Mouse (Mus musculus): ENCODE measurements around the gene Oxsr1. TPM values are rescaled to one million over a fixed set of nuclear protein-coding genes. Genes with fewer than 3 reads are reported as not detected.

The Oxsr1 gene
- polyA plus RNA-seq, 1 experiment from 2014 or later: 11.7 TPM

DNA sequence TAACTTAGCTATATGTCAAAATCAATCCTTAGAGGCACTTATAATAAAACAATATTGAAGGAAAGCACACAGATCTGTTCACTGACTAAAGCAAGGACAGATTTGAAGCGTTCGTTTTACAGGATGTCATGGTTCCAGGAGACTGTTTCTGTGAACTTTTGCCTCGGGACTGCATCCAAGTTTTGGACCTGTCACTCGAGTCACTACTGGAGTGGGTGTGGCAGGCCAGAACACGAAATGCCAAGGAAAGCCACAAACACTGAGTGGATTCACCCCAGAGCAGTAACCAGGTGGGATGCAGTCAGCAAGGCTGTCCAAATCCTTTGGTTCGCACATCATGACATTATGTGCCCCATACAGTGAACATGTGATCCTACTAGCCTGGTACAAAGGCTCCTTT is 107.6 kb downstream of the Oxsr1 start:
- WGBS: 83% methylated on average over 6 of the region's 6 CpGs

GRCm38 (mm10) chr9:119212996-119213395 is 109.2 kb downstream of the Oxsr1 start:
- Histone ChIP-seq H3K4me1 (ENCODE audit: control insufficient read depth in 2 of 2, insufficient read depth in 2 of 2, low read length in 2 of 2) (no peaks in the 10 kb centered on the region), H3K27me3 (ENCODE audit: control insufficient read depth, insufficient read depth, low read length) (no peaks in the 10 kb centered on the region), H3K36me3 (ENCODE audit: control insufficient read depth, insufficient read depth, low read length) (no peaks in the 10 kb centered on the region), H3K9ac (ENCODE audit: low read length) (no peak overlapping the region), H3K9me3 (ENCODE audit: control insufficient read depth, low read length) (0 out of 2 replicates have a peak, but pooled peaks cover 2% of the 10 kb centered on the region), H3K4me2 (ENCODE audit: low read length) (no peak overlapping the region), H3K4me3 (ENCODE audit: control insufficient read depth in 1 of 2, insufficient read depth in 1 of 2, low read depth in 1 of 2, low read length in 2 of 2) (no peak overlapping the region), H3K27ac (replicated peaks in 1 of 2; ENCODE audit: control insufficient read depth in 1 of 2, insufficient read depth in 1 of 2, low read depth in 2 of 2, low read length in 2 of 2) (no peak overlapping the region)
- ATAC-seq (ENCODE audit: insufficient number of reproducible peaks, insufficient read depth, low FRiP score, low read depth): no peak
- WGBS: 73% methylated on average over 8 of the region's 8 CpGs

More for the DNA sequence above, 107.6 kb downstream of the Oxsr1 start:
- H3K4me2 ChIP-seq (ENCODE audit: low read length): no peak overlapping the region
- H3K4me3 ChIP-seq (ENCODE audit: control insufficient read depth in 1 of 2, insufficient read depth in 1 of 2, low read depth in 1 of 2, low read length in 2 of 2): no peak overlapping the region
- no peak overlapping the region for H3K9ac ChIP-seq (ENCODE audit: low read length)
- H3K4me1 ChIP-seq (ENCODE audit: control insufficient read depth in 2 of 2, insufficient read depth in 2 of 2, low read length in 2 of 2): no peaks in the 10 kb centered on the region
- H3K27ac ChIP-seq (replicated peaks in 1 of 2; ENCODE audit: control insufficient read depth in 1 of 2, insufficient read depth in 1 of 2, low read depth in 2 of 2, low read length in 2 of 2): no peak overlapping the region
- H3K36me3 ChIP-seq (ENCODE audit: control insufficient read depth, insufficient read depth, low read length): no peaks in the 10 kb centered on the region
- 0 out of 2 replicates have a peak, but pooled peaks cover 2% of the 10 kb centered on the region for H3K9me3 ChIP-seq (ENCODE audit: control insufficient read depth, low read length)
- no peaks in the 10 kb centered on the region for H3K27me3 ChIP-seq (ENCODE audit: control insufficient read depth, insufficient read depth, low read length)
- no peak for ATAC-seq (ENCODE audit: insufficient number of reproducible peaks, insufficient read depth, low FRiP score, low read depth)

DNA sequence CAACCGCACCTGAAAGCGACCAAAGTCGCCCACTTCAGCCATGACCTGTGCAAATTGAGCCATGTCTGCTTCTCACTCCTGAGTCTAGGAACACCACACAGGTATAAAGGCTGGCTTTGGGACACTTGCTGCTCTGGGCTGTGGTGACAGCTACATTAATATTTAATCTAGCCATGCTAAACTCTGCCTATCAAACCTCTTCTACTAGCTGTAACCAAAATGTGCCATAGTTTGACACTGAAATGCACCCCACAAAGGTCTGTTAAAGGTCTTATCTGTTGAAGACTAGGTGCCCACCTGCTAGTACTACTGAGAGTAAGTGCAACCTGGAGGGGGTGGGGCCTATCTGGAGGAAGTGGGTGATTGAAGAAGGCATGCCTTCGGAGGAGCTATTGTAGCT is 113.2 kb downstream of the Oxsr1 start, which contains the start of gene Slc22a13:
Gene Slc22a13, minus strand, starts transcription at position 101 of the 400 bp plus-strand sequence.
- Histone ChIP-seq H3K27ac (replicated peaks in 1 of 2; ENCODE audit: control insufficient read depth in 1 of 2, insufficient read depth in 1 of 2, low read depth in 2 of 2, low read length in 2 of 2) (no peak within 1 kb of the TSS), H3K9ac (ENCODE audit: low read length) (no peak within 1 kb of the TSS), H3K9me3 (ENCODE audit: control insufficient read depth, low read length) (peaks cover 1% of the 10 kb centered on the region; the same call in 1 of the 2 replicates), H3K36me3 (ENCODE audit: control insufficient read depth, insufficient read depth, low read length) (no peaks in the 10 kb centered on the region), H3K4me2 (ENCODE audit: low read length) (no peak within 1 kb of the TSS), H3K4me3 (ENCODE audit: control insufficient read depth in 1 of 2, insufficient read depth in 1 of 2, low read depth in 1 of 2, low read length in 2 of 2) (no peak within 1 kb of the TSS), H3K27me3 (ENCODE audit: control insufficient read depth, insufficient read depth, low read length) (no peaks in the 10 kb centered on the region), H3K4me1 (ENCODE audit: control insufficient read depth in 2 of 2, insufficient read depth in 2 of 2, low read length in 2 of 2) (no peaks in the 10 kb centered on the region)
- WGBS: 89% methylated on average over 1 of the region's 4 CpGs
- no peak for ATAC-seq (ENCODE audit: insufficient number of reproducible peaks, insufficient read depth, low FRiP score, low read depth)

GRCm38 (mm10) chr9:119207113-119207512 is 115.1 kb downstream of the Oxsr1 start:
- Histone ChIP-seq H3K4me1 (ENCODE audit: control insufficient read depth in 2 of 2, insufficient read depth in 2 of 2, low read length in 2 of 2) (no peaks in the 10 kb centered on the region), H3K4me2 (ENCODE audit: low read length) (no peak overlapping the region), H3K27me3 (ENCODE audit: control insufficient read depth, insufficient read depth, low read length) (no peaks in the 10 kb centered on the region), H3K27ac (replicated peaks in 1 of 2; ENCODE audit: control insufficient read depth in 1 of 2, insufficient read depth in 1 of 2, low read depth in 2 of 2, low read length in 2 of 2) (no peak overlapping the region), H3K4me3 (ENCODE audit: control insufficient read depth in 1 of 2, insufficient read depth in 1 of 2, low read depth in 1 of 2, low read length in 2 of 2) (no peak overlapping the region), H3K9ac (ENCODE audit: low read length) (no peak overlapping the region), H3K9me3 (ENCODE audit: control insufficient read depth, low read length) (peaks cover 6% of the 10 kb centered on the region; the same call in 1 of the 2 replicates), H3K36me3 (ENCODE audit: control insufficient read depth, insufficient read depth, low read length) (no peaks in the 10 kb centered on the region)
- ATAC-seq (ENCODE audit: insufficient number of reproducible peaks, insufficient read depth, low FRiP score, low read depth): no peak
- WGBS: 64% methylated on average over 4 of the region's 4 CpGs

DNA sequence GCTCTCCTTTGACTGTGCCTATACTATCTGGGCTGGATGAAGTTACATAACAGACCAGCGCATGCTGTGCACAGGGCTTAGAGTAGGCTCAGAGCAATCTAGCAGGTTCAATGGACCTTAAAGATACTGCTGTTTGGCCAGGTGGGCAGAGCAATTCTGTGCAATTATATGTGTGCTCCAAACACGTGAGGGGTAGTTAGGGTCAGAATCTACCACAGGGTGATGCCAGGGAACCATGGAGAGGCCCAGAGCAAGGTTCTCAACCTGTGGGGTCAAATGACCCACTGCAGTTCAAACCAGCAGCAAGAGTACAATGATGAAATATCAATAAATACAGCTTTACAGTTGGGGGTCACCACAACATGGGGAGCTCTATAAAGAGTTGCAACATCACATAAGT is 115.6 kb downstream of the Oxsr1 start:
- 85% methylated on average over 2 of the region's 2 CpGs for WGBS
- Histone ChIP-seq H3K9ac (ENCODE audit: low read length) (no peak overlapping the region), H3K4me2 (ENCODE audit: low read length) (no peak overlapping the region), H3K27ac (replicated peaks in 1 of 2; ENCODE audit: control insufficient read depth in 1 of 2, insufficient read depth in 1 of 2, low read depth in 2 of 2, low read length in 2 of 2) (no peak overlapping the region), H3K27me3 (ENCODE audit: control insufficient read depth, insufficient read depth, low read length) (no peaks in the 10 kb centered on the region), H3K36me3 (ENCODE audit: control insufficient read depth, insufficient read depth, low read length) (no peaks in the 10 kb centered on the region), H3K4me3 (ENCODE audit: control insufficient read depth in 1 of 2, insufficient read depth in 1 of 2, low read depth in 1 of 2, low read length in 2 of 2) (no peak overlapping the region), H3K9me3 (ENCODE audit: control insufficient read depth, low read length) (peaks cover 6% of the 10 kb centered on the region; the same call in 1 of the 2 replicates), H3K4me1 (ENCODE audit: control insufficient read depth in 2 of 2, insufficient read depth in 2 of 2, low read length in 2 of 2) (no peaks in the 10 kb centered on the region)
- no peak for ATAC-seq (ENCODE audit: insufficient number of reproducible peaks, insufficient read depth, low FRiP score, low read depth)

- Histone ChIP-seq H3K27ac (replicated peaks in 1 of 2; ENCODE audit: control insufficient read depth in 1 of 2, insufficient read depth in 1 of 2, low read depth in 2 of 2, low read length in 2 of 2) (no peak overlapping the region), H3K27me3 (ENCODE audit: control insufficient read depth, insufficient read depth, low read length) (no peaks in the 10 kb centered on the region), H3K4me2 (ENCODE audit: low read length) (no peak overlapping the region), H3K9ac (ENCODE audit: low read length) (no peak overlapping the region), H3K9me3 (ENCODE audit: control insufficient read depth, low read length) (peaks cover 6% of the 10 kb centered on the region; the same call in 1 of the 2 replicates), H3K4me3 (ENCODE audit: control insufficient read depth in 1 of 2, insufficient read depth in 1 of 2, low read depth in 1 of 2, low read length in 2 of 2) (no peak overlapping the region), H3K36me3 (ENCODE audit: control insufficient read depth, insufficient read depth, low read length) (no peaks in the 10 kb centered on the region), H3K4me1 (ENCODE audit: control insufficient read depth in 2 of 2, insufficient read depth in 2 of 2, low read length in 2 of 2) (no peaks in the 10 kb centered on the region)
- ATAC-seq (ENCODE audit: insufficient number of reproducible peaks, insufficient read depth, low FRiP score, low read depth): no peak
- WGBS: 92% methylated on average over 5 of the region's 5 CpGs
Observed at GRCm38 (mm10) chr9:119205756-119206155, 116.5 kb downstream of the Oxsr1 start.

- Histone ChIP-seq H3K9me3 (ENCODE audit: control insufficient read depth, low read length) (peaks cover 6% of the 10 kb centered on the region; the same call in 1 of the 2 replicates), H3K9ac (ENCODE audit: low read length) (no peak overlapping the region), H3K27ac (replicated peaks in 1 of 2; ENCODE audit: control insufficient read depth in 1 of 2, insufficient read depth in 1 of 2, low read depth in 2 of 2, low read length in 2 of 2) (no peak overlapping the region), H3K4me3 (ENCODE audit: control insufficient read depth in 1 of 2, insufficient read depth in 1 of 2, low read depth in 1 of 2, low read length in 2 of 2) (no peak overlapping the region), H3K27me3 (ENCODE audit: control insufficient read depth, insufficient read depth, low read length) (no peaks in the 10 kb centered on the region), H3K4me1 (ENCODE audit: control insufficient read depth in 2 of 2, insufficient read depth in 2 of 2, low read length in 2 of 2) (no peaks in the 10 kb centered on the region), H3K4me2 (ENCODE audit: low read length) (no peak overlapping the region), H3K36me3 (ENCODE audit: control insufficient read depth, insufficient read depth, low read length) (no peaks in the 10 kb centered on the region)
- WGBS: 91% methylated on average over 9 of the region's 9 CpGs
- ATAC-seq (ENCODE audit: insufficient number of reproducible peaks, insufficient read depth, low FRiP score, low read depth): no peak
Observed at GRCm38 (mm10) chr9:119203617-119204016, 118.6 kb downstream of the Oxsr1 start.

DNA sequence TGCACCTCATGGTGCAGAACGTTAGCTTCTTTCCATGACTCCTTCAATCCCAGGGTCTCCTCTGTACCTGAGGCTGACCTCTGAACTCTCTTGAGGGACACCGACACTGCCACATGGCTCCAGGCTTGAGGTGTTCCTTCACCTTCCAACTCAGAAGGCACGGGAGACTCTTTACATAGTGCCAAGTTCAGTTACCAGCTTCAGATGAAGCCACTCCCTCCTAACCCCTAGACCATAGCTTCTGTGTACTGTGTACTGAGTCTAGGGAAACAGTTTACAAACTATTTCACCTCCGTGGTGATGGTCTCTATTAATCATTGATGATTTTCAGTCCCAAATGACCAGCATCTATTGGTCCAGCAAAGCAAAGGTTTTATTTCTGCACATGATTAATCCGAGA is 120.6 kb downstream of the Oxsr1 start:
- Histone ChIP-seq H3K4me3 (ENCODE audit: control insufficient read depth in 1 of 2, insufficient read depth in 1 of 2, low read depth in 1 of 2, low read length in 2 of 2) (no peak overlapping the region), H3K9me3 (ENCODE audit: control insufficient read depth, low read length) (peaks cover 6% of the 10 kb centered on the region; the same call in 1 of the 2 replicates), H3K4me1 (ENCODE audit: control insufficient read depth in 2 of 2, insufficient read depth in 2 of 2, low read length in 2 of 2) (no peaks in the 10 kb centered on the region), H3K4me2 (ENCODE audit: low read length) (no peak overlapping the region), H3K27me3 (ENCODE audit: control insufficient read depth, insufficient read depth, low read length) (no peaks in the 10 kb centered on the region), H3K27ac (replicated peaks in 1 of 2; ENCODE audit: control insufficient read depth in 1 of 2, insufficient read depth in 1 of 2, low read depth in 2 of 2, low read length in 2 of 2) (no peak overlapping the region), H3K36me3 (ENCODE audit: control insufficient read depth, insufficient read depth, low read length) (no peaks in the 10 kb centered on the region), H3K9ac (ENCODE audit: low read length) (no peak overlapping the region)
- no peak for ATAC-seq (ENCODE audit: insufficient number of reproducible peaks, insufficient read depth, low FRiP score, low read depth)
- 78% methylated on average over 5 of the region's 5 CpGs for WGBS

Measured in heart, embryonic 14.5 days (tissue).